Mouse (Mus musculus) activated CD4-positive, CD25-positive, alpha-beta regulatory T cell, adult 4 months (primary cell): ENCODE data around the gene C130050O18Rik. TPM values are rescaled to one million over a fixed set of nuclear protein-coding genes. Genes with fewer than 3 reads are reported as not detected.

Experiments
- ATAC-seq: one replicate; pipeline ENCODE4 v1.8.0; 2017
- polyA plus RNA-seq, 2 experiments: library from polyadenylated mRNA; unstranded; fragments of 100-300 nt; shearing (Covaris generic); gene quantifications; one replicate each; pipeline ENCODE4 v1.2.1; 2017

C130050O18Rik gene
- polyA plus RNA-seq, 2 experiments from 2014 or later, result not detected

DNA sequence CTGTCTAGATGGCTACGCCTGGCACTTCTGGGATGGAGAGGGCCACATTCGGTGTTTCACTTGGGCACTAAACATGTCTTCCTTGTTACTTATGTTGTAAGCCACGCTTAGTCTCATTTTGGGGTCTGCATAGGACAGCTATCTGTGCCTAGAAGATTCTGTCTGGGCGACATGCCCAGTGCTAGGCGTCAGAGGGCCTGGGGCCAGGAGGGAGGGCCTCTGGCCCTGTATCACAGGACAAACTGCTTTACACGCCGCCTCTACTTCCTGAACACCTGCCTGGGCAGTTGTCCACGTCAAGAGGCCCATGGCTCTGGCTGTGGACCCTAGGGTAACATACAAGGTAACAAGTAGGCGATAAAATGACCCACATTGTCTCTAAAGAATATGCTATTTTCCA, 22.9 kb downstream of the C130050O18Rik start:
- no peak for ATAC-seq

DNA sequence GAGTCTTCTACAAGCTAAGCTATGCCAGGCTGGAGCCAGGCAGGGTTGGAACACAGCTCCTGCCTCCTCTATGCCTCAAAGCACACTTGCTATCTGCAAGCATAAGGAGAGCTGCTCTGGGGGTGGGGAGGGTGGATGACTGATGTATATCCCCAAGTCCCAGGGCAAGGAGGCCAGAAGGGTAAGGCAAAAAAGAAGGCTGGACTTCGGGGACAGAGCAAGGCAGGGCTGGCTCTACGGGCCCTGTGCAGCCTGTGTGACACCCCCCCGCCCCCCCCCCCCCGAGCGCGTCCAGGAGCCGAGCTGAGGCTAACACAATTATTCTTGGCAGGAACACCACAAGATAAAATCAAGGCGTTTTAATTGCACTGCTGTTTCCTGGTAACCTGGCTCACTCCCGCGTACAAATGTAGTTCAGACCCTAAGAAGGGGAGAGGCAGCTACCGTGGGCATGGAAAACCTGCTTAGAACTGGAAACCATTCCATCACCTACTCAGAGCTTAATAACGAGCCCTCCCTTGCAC, 24.8 kb downstream of the C130050O18Rik start:
- no peak for ATAC-seq

DNA sequence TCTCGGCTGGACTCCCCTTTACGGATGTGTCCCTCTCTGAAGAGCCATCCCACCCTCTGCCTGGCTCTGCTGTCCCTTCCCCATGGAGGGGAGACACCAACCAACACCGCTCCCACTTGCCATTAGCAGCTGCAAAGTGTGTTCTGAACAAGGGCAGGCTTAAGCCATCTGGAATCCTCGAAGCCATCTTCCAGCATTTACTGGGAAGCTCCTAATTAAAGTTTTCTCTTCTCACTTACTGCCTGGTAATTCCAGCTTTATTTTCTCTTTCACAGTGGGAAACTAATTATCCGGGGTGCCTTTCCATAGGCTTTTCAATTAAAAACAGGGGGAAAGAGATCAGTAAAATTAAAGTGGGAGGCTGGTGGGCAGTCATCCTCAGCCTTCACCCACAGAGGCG, 27.3 kb downstream of the C130050O18Rik start:
- ATAC-seq, result no peak

DNA sequence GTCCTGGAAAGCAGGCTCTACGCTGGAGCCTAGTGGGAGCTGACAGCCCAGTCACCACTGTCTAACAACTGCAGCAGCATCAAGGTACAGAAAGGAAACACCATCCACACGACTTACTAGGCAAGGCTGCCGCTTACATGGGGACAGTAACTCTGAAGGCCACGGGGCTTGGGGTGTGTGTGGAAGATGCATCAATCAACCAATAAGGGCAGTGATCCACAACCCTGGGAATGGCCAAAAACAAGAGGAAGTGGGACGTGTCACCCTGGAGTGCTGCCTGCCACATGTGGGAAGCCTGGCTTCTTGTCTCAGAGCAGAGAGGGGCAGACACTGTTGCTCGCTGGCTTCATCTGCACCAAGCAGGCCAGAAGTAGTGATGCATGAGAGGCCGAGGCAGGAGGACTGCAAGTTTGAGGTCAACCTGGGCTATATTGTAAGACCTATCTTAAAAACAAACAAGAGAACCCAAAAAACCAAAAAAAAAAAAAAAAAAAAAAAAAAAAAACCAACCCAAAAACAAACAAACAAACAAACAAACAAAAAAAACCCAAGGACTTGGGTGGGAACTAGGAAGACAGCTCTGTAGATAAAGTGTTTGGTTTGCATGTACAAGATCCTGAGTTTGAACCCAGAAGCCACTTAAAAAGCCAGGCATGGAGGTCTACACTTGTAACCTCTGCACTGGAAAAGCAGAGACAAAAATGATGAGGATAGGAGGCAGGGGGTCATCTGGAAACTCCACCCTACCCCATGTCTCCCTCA, 27.8 kb downstream of the C130050O18Rik start:
- ATAC-seq, result no peak

DNA sequence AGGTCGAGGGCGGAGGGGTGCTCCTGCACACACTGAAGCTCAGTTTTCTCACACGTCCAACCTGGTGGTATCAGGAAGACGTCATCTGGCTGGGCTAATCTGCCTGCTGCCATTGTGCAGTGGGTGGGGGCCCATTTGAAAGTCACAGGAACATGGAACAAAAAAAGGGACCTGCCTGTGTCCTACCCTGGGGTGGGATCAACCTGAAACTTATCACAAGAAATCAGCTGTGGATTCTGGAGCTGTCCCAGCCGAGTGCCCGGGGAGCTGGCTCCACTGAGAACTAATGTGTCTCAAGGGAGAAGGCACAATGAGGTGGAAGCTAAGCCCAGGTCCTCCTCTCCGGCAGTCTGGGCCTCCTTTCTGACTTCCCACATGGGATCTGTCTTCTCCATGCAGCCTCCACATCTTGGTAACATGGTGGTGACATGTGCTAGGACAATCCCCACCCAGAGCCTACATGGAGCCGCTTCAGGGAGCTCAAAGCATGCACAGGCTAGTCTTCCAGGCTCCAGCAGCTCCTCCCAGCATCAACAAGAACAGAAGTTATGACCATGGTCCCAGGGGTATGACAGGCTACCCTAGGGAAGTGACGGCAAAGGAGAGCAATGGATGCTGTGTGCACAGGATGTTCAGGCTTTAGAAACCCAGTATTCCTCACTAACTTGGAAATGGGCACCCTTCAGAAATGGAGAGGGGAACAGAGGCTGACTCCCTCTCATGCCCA, 28.9 kb downstream of the C130050O18Rik start:
- ATAC-seq, result no peak

DNA sequence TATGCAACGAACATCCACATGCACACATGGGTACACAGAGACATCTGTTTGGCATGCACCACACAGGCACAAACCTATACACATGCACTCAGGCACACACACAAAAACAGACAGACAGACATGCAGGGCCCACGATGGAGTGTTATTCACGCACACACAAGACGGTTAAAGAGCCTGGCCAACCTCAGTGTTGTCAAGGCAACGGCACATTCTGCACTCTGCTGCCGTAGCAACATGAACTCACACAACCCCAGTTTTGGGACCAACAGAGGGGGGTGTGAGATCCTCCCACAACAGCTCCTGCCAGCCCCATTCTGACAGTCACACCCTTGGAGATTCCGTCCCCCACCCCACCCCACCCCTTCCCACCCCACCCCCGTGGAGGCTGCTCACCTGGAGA, 29.9 kb downstream of the C130050O18Rik start:
- no peak for ATAC-seq

DNA sequence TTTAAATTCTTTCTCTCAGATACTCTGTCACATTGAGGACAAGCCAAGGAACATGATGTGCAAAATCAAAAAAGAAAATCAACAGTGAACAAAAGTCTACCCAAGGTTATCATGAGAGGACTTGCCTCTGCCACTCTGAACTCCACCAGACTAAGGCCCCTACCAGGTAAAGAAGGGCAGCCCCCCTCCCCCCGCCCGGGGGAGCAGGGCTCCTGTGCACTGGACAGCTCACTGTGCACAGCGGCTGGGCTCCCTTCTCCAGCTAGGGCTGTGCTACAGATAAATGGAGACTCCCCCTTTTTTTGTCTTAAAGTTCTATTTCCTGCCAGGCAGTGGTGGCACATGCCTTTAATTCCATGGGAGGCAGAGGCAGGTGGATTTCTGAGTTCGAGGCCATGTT, 32.7 kb downstream of the C130050O18Rik start:
- ATAC-seq, result no peak

DNA sequence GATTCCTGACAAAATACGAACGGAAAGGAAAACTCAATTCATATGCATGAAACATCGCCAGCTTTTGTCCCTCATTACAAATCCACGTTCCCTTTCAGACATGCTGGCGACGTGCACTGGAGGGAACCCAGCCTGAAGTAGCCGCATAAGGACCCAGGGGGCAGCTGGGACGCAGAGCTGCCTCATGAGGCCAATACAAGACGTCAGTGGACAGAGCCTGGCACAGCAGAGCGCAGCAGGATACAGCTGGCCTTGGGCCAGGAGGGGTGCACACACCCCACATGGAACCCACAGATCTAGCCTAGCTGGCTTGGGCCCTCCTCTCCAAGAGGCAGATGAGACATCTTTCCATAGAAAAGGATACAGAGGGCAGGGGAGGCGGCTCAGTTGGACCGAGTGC, 33.4 kb downstream of the C130050O18Rik start:
- ATAC-seq, result no peak

DNA sequence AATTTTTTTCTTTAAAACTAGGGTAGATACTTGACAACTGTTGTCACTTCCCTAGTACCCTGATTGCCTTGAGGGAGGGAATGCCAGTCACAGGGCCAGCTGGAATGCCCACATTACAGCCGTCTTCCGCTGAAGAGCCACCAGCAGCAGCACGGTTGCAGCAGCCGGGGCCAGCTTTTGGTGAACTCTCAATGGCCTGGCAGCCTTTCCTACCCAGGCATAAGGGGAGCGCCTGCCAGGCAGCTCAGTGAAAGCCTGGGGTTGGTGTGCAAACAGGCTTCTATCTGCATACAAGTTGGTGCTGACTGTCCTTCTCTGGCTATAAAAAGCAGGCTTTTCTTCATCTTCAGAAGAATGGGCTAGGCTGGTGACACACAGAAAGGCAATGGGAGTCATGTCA, 35.4 kb downstream of the C130050O18Rik start:
- ATAC-seq, result no peak

DNA sequence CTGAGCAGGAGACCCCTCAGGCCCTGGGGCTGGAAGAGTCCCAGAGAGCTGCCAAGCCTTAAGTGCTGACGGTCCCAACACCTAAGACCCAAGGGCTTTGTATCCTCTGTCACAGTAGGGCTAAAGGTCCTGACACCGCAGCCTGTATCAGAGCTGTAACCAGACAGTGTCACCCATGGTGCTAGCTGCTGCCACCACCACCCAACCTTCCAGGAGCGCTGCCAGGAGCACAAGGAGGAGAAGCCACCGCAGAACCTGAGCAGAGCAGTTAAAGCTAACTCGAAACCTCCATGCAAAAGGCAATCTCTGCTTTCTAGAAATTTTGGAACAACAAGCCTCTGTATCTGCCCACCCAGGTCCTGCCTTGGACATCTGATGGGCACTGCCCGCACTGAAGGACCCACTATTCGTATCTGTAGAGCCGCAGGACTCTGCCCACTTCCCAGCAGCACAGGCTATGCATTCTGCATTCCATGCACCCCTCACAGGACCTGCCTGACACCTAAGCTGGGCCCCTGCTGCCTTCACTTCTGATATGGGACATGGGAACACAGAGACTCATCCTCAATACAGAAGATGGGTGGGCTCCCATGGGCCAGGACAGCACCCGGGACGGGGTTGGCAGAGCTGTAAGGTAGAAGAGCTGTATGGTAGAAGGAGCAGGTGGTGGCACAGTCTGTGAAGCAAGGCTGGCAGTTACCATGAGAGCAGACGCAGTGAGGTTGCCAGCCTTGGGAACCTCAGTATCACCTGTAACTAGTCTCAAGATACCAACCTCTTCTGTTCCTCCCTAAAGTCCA, 36.0 kb downstream of the C130050O18Rik start:
- ATAC-seq, result no peak

DNA sequence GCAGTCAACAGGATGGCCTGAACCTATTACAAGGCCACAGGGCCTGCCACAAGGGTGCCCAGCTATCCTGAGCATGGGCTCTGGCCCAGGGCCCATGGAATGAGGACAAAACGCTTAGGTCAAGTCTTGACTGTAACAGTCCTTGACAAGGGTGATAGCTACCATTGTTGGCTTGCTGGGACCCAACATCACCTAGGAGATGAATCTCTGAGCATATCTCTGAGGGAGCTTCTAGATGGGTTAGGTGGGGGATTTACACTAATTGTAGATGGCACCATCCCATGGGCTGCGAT, 36.6 kb downstream of the C130050O18Rik start:
- no peak for ATAC-seq

DNA sequence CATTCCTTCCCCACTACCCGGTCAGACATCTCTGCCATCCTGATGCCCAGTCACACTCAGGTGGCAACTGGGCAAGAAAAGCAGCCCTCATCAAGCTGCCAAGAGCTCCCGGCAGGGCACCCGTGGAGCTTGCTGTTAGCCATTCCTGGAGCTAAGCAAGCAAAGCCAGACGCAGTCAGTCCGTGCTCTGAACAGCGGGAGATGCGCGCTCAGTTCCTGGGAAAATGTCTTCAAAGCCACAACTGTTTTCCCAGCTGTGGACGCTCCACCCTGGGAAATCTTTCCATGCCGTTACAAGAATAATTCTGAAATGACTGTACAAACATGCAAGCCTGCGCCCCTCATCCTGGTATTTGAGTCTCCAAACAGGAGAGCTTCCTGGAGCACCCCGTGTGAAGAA, 37.3 kb downstream of the C130050O18Rik start:
- ATAC-seq, result no peak

DNA sequence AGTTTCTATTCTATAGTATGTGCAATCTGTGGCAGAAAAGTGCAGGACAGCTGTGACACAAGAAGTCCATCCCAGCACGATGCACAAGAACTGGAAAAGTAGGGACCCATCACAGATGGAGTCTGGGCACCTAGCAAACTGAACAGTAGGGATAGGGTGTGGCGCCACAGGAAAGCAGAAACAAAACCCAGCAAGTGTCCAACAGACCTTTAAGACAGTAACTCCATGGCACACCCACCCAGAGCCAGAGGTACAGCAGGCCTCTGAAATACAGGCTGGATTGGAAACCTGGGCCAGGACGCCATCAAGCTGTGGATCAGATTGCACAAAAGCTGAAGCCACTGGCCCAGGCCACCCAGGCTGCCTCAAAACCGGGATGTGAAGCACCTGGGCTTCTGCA, 37.9 kb downstream of the C130050O18Rik start:
- no peak for ATAC-seq

DNA sequence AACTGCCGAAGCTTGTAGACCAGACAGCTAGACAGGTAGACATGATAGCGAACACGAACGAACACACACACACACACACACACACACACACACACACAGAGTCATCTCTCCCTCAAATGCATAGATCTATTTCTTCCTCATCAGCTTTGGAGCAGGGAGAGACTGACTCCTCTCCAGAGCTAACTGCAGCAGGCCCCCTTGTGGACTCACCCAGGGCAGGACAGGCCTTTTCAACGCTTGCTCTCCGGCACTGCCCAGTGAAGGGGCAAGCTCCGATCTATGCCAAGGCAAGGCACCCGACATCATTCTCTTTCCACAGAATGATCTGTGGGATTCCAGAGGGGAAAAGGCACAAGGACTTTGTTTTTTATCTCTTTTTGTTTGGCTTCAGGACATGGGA, 40.2 kb downstream of the C130050O18Rik start:
- ATAC-seq, result no peak

DNA sequence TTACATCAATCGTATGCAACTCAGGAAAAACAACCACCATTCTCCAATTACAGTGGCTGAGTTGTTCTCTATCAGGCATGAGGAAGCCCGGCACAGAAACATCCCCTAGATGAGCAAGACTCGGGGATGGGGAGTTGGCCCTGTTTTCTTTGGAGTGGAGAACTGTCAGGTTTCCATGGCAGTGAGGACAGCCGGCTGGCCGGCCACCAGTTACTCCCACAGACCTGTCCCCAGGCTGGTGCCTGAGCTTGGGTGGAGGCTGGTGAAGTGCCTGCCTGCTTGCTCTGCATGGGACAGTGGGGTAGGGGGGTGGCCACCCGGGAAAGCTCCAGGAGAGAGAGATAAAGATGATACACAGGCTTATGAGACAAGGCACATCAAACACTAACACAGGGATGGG, 42.9 kb downstream of the C130050O18Rik start:
- ATAC-seq, result no peak

DNA sequence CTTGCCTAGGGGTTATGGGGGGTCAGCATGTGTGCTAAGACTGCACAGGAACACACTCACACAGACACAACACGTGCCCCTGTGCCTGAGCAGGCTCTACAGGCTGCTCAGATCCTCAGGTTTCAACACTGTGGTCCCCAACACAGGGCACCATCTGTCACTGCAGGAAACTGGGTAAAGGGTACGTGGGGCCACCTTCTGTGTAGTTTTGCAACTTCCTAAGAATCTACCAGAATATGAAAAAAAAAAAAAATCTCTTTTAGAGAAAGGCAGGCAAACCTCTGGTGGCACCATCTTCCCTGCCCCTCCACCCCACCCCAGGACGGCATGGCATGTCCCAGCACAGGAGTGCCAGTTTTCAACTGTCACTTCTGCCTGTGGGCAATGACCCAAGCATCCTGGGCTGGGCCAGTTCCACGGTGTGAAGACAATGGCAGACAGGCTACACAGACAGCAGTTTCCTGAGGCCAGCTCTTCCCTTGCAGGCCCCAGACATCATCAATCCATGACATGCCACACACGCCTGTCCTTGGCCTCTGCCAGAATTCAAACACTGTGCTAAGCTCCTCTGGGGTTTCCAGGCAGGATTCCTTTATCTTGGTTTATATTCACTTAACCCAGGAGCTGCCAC, 44.2 kb downstream of the C130050O18Rik start:
- ATAC-seq, result no peak

DNA sequence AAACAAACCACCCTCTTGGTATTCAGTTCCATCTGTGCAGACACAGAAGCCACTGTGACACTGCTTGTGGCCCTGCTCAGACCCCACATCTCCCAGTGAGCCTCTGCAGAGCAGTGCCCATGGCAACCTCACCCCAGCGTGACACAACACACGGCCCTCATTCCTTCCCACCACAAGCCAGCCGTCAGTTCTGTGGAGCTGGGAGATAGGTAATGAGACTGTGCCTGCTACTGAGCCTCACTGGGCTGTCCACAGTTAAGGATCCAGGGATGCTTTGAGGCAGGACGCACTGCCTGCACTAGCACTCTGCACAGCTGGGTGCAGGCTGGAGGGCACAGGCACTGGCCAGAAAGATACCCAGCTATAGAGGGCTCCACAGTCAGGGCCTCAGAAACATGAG, 44.8 kb downstream of the C130050O18Rik start:
- ATAC-seq, result no peak

DNA sequence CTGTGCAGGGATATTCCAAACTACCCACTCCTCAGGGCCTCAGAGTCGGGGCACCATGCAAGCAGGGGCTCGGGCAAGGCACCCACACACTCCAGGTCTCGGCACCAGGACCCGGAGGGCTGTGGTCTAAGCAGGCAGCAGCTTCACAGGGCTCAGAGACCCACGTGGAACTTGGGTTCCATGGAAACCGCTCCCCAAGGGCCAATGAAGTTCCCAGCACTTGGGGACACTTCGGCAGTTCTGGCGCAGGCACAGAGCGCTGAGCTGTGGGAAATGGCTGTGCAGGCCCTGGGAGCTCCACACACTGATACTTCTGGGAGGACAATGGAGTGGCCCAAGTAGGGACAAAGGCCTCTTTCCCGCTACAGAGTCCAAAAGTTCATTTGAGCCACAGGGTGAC, 48.0 kb downstream of the C130050O18Rik start:
- no peak for ATAC-seq

DNA sequence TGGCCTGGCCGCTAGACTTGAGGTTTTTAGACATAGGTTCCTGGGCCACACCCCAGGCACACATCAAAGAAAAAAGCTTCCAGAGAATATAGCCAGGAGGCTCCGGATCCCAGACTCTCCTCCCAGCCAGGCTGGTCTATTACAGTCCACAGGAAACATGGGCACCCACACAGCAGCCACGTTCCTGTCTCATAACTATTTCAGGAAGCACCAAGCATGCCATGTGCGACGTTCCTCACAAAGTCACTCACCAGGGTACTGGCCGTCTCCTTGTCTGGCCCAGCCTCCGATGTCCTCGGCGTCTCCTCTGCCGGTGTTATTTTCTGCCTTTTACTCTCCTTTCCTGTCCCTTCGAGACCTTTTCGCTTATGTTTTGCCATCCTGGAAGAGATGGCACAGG, 50.1 kb downstream of the C130050O18Rik start:
- no peak for ATAC-seq

DNA sequence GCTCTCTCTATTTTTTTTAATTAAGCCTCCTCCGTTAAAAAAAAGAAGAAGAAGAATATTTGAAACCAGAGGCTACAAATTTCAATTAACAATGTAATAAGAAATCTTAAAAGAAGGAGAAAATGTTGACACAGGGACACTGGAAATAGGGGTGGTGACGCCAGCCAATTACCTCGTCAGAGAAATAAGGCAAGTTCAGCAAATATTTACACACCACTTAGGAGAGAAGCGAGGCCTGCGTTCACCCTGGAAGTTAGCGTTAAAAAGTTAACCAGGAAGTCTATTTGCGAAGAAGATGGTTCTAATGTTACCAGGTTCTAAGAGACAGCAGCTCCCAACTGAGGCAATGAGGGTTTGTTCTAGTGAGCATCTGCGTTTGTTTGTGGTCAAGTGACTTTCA, 52.2 kb downstream of the C130050O18Rik start:
- no peak for ATAC-seq

DNA sequence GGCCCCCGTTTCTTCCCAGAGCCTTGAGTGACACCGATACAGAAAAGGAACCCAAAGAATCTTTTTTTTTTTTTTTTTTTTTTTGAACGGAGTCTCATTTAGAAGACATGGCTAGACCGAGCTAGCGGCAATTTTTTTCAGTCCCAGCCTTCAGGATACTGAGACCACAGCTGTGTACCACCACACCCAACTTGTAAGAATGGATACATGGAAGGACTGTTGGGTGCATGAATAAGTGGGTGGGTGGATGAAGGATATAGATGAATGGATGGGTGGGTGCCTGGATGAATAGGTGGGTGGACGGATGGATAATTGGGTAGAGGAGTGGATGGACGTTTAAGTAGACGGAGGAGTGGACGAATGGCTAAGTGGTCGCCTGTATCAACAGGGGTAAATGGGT, 54.9 kb downstream of the C130050O18Rik start:
- ATAC-seq, result no peak

DNA sequence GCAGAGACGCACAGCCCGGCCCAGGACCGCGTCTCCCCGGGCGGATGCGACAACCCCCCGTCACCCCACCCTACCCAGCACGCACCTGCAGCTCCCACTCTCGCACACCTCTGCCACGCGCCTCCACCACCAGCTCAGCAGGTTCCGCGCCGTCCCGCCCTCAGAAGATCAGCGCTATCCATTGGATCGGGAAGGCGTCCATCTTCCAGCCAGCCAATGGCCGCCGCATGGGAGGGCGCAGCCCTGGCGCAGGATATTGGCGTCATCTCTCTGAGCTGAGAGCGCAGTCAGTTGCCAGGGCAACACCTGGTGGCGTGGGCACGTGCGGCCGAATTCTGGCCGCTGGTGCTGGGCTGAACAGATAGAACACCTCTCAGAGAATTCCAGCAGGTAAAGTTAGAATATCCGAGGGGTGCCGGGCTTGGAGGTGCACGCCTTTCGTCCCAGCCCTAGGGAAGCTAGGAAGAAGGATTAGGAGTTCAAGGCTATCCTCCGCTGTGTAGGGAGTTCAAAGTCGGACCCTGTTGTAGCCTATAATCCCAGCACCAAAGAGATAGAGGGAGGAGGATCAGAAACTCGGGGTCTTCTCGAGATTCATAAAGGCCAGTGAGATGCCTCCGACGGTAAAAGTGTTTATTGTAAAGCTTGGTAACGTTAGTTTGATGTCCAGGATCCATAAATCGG, 55.4 kb downstream of the C130050O18Rik start, which contains the start of gene 3110082I17Rik:
TSS of gene 3110082I17Rik (minus strand) at position 144 of the 684 bp plus-strand sequence.
- peak; percentile 100 for ATAC-seq
